18 mouse cellular contexts compared by ENCODE assay signal in the genomic region with DNA sequence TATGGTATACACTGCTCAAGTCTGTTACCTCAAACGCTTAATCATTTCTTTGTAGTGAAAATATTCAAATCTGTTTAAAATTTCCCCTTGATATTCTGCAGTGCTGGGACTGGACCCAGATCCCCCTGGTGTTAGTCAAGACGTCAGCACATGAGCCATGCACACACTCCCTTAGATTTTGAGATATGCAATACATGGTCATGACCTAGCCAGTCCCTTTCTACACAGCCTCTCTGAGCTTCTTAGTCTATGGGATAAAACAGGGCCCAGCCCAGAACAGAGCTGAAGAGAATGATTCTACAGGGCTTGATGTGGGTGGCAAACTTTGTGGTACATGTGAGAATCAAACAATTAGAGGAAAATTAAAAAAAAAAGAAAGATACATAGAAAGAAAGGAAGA.
"Had no signal": no experiment of that assay in that cellular context is flagged by ENCODE, and none has a peak within 500 bp of the region (broad histone marks: within the 10 kb centered on the region; RNA-seq: fewer than 3 reads in every experiment).

No protein-coding gene starts in this region.

- ATAC-seq: midbrain, embryonic 15.5 days had no signal

- H3K9me3 ChIP-seq: liver, embryonic 13.5 days; midbrain, embryonic 12.5 days; midbrain, embryonic 15.5 days; neural tube, embryonic 12.5 days; neural tube, embryonic 15.5 days had no signal

- DNase-seq: kidney, adult 18-20 months; kidney, adult 9 months; kidney, postnatal 25 days; layer of hippocampus, adult 9-11 months; layer of hippocampus, postnatal 36 days; liver, embryonic 13.5 days; lung, adult 2 months; right cerebral cortex, adult 18-20 months; right cerebral cortex, postnatal 14 days; right cerebral cortex, postnatal 4 days had no signal

- H3K4me1 ChIP-seq: midbrain, embryonic 15.5 days; neural tube, embryonic 12.5 days; neural tube, embryonic 15.5 days had no signal

- H3K4me3 ChIP-seq: layer of hippocampus, adult 2 months; left cerebral cortex, adult 2 months; midbrain, embryonic 12.5 days; midbrain, embryonic 15.5 days; neural tube, embryonic 12.5 days; neural tube, embryonic 15.5 days had no signal

- H3K36me3 ChIP-seq: liver, embryonic 13.5 days; midbrain, embryonic 12.5 days; midbrain, embryonic 15.5 days; neural tube, embryonic 12.5 days; neural tube, embryonic 15.5 days had no signal

- H3K4me2 ChIP-seq: midbrain, embryonic 12.5 days; midbrain, embryonic 15.5 days; neural tube, embryonic 12.5 days; neural tube, embryonic 15.5 days had no signal

- H3K9ac ChIP-seq: liver, embryonic 13.5 days; midbrain, embryonic 12.5 days; midbrain, embryonic 15.5 days; neural tube, embryonic 12.5 days; neural tube, embryonic 15.5 days had no signal

- H3K27ac ChIP-seq: kidney, postnatal 0 days; layer of hippocampus, adult 2 months; left cerebral cortex, adult 2 months; midbrain, embryonic 12.5 days; midbrain, embryonic 15.5 days; neural tube, embryonic 12.5 days; neural tube, embryonic 15.5 days; stomach, postnatal 0 days had no signal

- H3K27me3 ChIP-seq: midbrain, embryonic 15.5 days; neural tube, embryonic 12.5 days had no signal
